In genomic region chr9:21497050-21497542, GRCm38 (mm10) we compare ENCODE assay signal across 9 mouse cellular contexts. TPM values are rescaled to one million over a fixed set of nuclear protein-coding genes. Genes with fewer than 3 reads are reported as not detected.
DNase-seq lines count a peak whose midpoint lies in the region; ATAC-seq and TF ChIP-seq lines count a peak whose summit lies in the region.
"Had no signal": no experiment of that assay in that cellular context is flagged by ENCODE, and none has a peak within 500 bp of the region (broad histone marks: within the 10 kb centered on the region; RNA-seq: fewer than 3 reads in every experiment).

No protein-coding gene starts in this region.

- H3K4me2 ChIP-seq in hindbrain, embryonic 11.5 days (replicated peaks; ENCODE audit: low read depth, low read length), result no peak overlapping the region
- no peak overlapping the region for H3K4me2 ChIP-seq in hindbrain, postnatal 0 days (ENCODE audit: low read depth, low read length)
- H3K4me2 ChIP-seq: intestine, embryonic 15.5 days had no signal

- TF ChIP-seq EP300 in ES-Bruce4 (IDR thresholded peaks at IDR 0.05; ENCODE audit: insufficient read depth, low read depth, low read length), result no peak

- H3K9me3 ChIP-seq in hindbrain, embryonic 11.5 days (ENCODE audit: control insufficient read depth, low read length), result no peaks in the 10 kb centered on the region
- H3K9me3 ChIP-seq in hindbrain, postnatal 0 days (ENCODE audit: low read length), result no peaks in the 10 kb centered on the region
- no peaks in the 10 kb centered on the region for H3K9me3 ChIP-seq in ES-Bruce4 (replicated peaks; ENCODE audit: control insufficient read depth, insufficient read depth, low read length, poor library complexity, severe bottlenecking)
- H3K9me3 ChIP-seq in limb, embryonic 10.5 days (replicated peaks), result no peaks in the 10 kb centered on the region
- H3K9me3 ChIP-seq: intestine, embryonic 15.5 days had no signal

- H3K4me3 ChIP-seq in hindbrain, embryonic 11.5 days (ENCODE audit: low read depth, low read length), result no peak overlapping the region
- H3K4me3 ChIP-seq in hindbrain, postnatal 0 days (ENCODE audit: low read length), result no peak overlapping the region
- peak overlapping the region; percentile 15; the same call in 1 of the 2 replicates for H3K4me3 ChIP-seq in ES-Bruce4 (ENCODE audit: low read depth, low read length)
- peak overlapping the region; percentile 49 for H3K4me3 ChIP-seq in limb, embryonic 10.5 days
- H3K4me3 ChIP-seq: intestine, embryonic 15.5 days had no signal

- H3K9ac ChIP-seq in hindbrain, embryonic 11.5 days (ENCODE audit: low read depth, low read length), result no peak overlapping the region
- no peak overlapping the region for H3K9ac ChIP-seq in hindbrain, postnatal 0 days (replicated peaks; ENCODE audit: low read length)
- no peak overlapping the region for H3K9ac ChIP-seq in ES-Bruce4 (ENCODE audit: low read depth, poor library complexity, severe bottlenecking)
- H3K9ac ChIP-seq: intestine, embryonic 15.5 days had no signal

- H3K4me1 ChIP-seq in hindbrain, embryonic 11.5 days (replicated peaks; ENCODE audit: control insufficient read depth, insufficient read depth, low read length), result no peaks in the 10 kb centered on the region
- no peaks in the 10 kb centered on the region for H3K4me1 ChIP-seq in hindbrain, postnatal 0 days (ENCODE audit: insufficient read depth, low read length)
- no peaks in the 10 kb centered on the region for H3K4me1 ChIP-seq in ES-Bruce4 (ENCODE audit: control insufficient read depth, insufficient read depth, low read length)
- peaks cover 52% of the 10 kb centered on the region for H3K4me1 ChIP-seq in limb, embryonic 10.5 days
- H3K4me1 ChIP-seq: intestine, embryonic 15.5 days had no signal

- TF ChIP-seq CTCF in hindbrain, postnatal 0 days (IDR thresholded peaks at IDR 0.05; ENCODE audit: low read depth), result no peak
- no peak for TF ChIP-seq CTCF in ES-Bruce4 (IDR thresholded peaks at IDR 0.05; ENCODE audit: low read depth, low read length)

- H3K27ac ChIP-seq in hindbrain, embryonic 11.5 days (ENCODE audit: low read depth, low read length), result peak overlapping the region; percentile 17; the same call in 1 of the 2 replicates
- no peak overlapping the region for H3K27ac ChIP-seq in hindbrain, postnatal 0 days
- no peak overlapping the region for H3K27ac ChIP-seq in ES-Bruce4 (ENCODE audit: insufficient read depth, low read length)
- H3K27ac ChIP-seq in limb, embryonic 10.5 days, result peak overlapping the region; percentile 92
- H3K27ac ChIP-seq: intestine, embryonic 15.5 days had no signal

- WGBS in hindbrain, embryonic 11.5 days, result 86% methylated on average over 16 of the region's 16 CpGs
- WGBS in hindbrain, postnatal 0 days, result 93% methylated on average over 16 of the region's 16 CpGs
- whole genome bisulfite sequencing in limb, embryonic 10.5 days, result 76% methylated on average over 16 of the region's 16 CpGs

- 0 out of 2 replicates have a peak, but pooled peaks cover 2% of the 10 kb centered on the region for H3K36me3 ChIP-seq in hindbrain, embryonic 11.5 days (ENCODE audit: control insufficient read depth, insufficient read depth, low read length)
- peaks cover 8% of the 10 kb centered on the region for H3K36me3 ChIP-seq in hindbrain, postnatal 0 days (ENCODE audit: insufficient read depth, low read length)
- no peaks in the 10 kb centered on the region; the same call in 1 of the 2 replicates for H3K36me3 ChIP-seq in ES-Bruce4 (ENCODE audit: control insufficient read depth, insufficient read depth, low read length, poor library complexity, severe bottlenecking)
- H3K36me3 ChIP-seq in limb, embryonic 10.5 days, result peaks cover 57% of the 10 kb centered on the region

- DNase-seq in hindbrain, embryonic 11.5 days (ENCODE audit: low spot score), result no peak
- no peak for DNase-seq in hindbrain, postnatal 0 days (ENCODE audit: low spot score)
- peak; percentile 78 for DNase-seq in adipocyte (ENCODE audit: low spot score)
- no peak for DNase-seq in limb, embryonic 10.5 days (ENCODE audit: low spot score)
- no peak for DNase-seq in spleen, postnatal 14 days (ENCODE audit: low spot score in 2 of 2)
- no peak for DNase-seq in ovary, postnatal 36 days (ENCODE audit: low spot score)
- DNase-seq: thymus, postnatal 36 days had no signal

- no peaks in the 10 kb centered on the region for H3K27me3 ChIP-seq in hindbrain, embryonic 11.5 days (ENCODE audit: control insufficient read depth, insufficient read depth, low read length)
- no peaks in the 10 kb centered on the region for H3K27me3 ChIP-seq in hindbrain, postnatal 0 days (ENCODE audit: insufficient read depth, low read length)
- H3K27me3 ChIP-seq in ES-Bruce4 (ENCODE audit: control insufficient read depth, insufficient read depth, low read length, poor library complexity, severe bottlenecking), result no peaks in the 10 kb centered on the region
- H3K27me3 ChIP-seq in limb, embryonic 10.5 days (ENCODE audit: low read depth, poor library complexity, severe bottlenecking), result no peaks in the 10 kb centered on the region
- H3K27me3 ChIP-seq: intestine, embryonic 15.5 days had no signal

- ATAC-seq in hindbrain, embryonic 11.5 days (ENCODE audit: low FRiP score), result no peak
- ATAC-seq in hindbrain, postnatal 0 days, result no peak

- TF ChIP-seq POLR2A in ES-Bruce4 (IDR thresholded peaks at IDR 0.05; ENCODE audit: insufficient read depth, low read length), result no peak

RNA-seq across cellular contexts. Expression of gene Tmed1, which starts 13.0 kb away (rescaled TPM):
- 59.1 and 66.0 TPM in 2 replicates for polyA plus RNA-seq in hindbrain, embryonic 11.5 days (2014; fragmentation: Nextera tagmentation; extraction: Ambion mirVana)
- 50.2 and 61.3 TPM in 2 replicates for total RNA-seq in hindbrain, postnatal 0 days (2014; rRNA removed)
- polyA plus RNA-seq in hindbrain, postnatal 0 days (2015; fragmentation: Nextera tagmentation; extraction: Ambion mirVana), result 59.2 and 65.8 TPM in 2 replicates
- polyA plus RNA-seq in ES-Bruce4 (2011; ENCODE audit: insufficient read depth, insufficient read length, low read depth, missing spikeins), result 28.0 and 29.2 TPM in 2 replicates
- 130 and 137 TPM in 2 replicates for polyA plus RNA-seq in limb, embryonic 10.5 days (2016; fragmentation: Nextera tagmentation; extraction: Ambion mirVana)

RNA-seq across cellular contexts. Expression of gene AB124611, which starts 28.9 kb away (rescaled TPM):
- 2.6 and 5.3 TPM in 2 replicates for polyA plus RNA-seq in hindbrain, embryonic 11.5 days (2014; fragmentation: Nextera tagmentation; extraction: Ambion mirVana)
- 1.2 and 2.2 TPM in 2 replicates for total RNA-seq in hindbrain, postnatal 0 days (2014; rRNA removed)
- polyA plus RNA-seq in hindbrain, postnatal 0 days (2015; fragmentation: Nextera tagmentation; extraction: Ambion mirVana), result 1.1 and 1.2 TPM in 2 replicates
- polyA plus RNA-seq in ES-Bruce4 (2011; ENCODE audit: insufficient read depth, insufficient read length, low read depth, missing spikeins), result not detected in 2 replicates
- 3.6 and 4.3 TPM in 2 replicates for polyA plus RNA-seq in limb, embryonic 10.5 days (2016; fragmentation: Nextera tagmentation; extraction: Ambion mirVana)

RNA-seq across cellular contexts. Expression of gene Carm1, which starts 49.6 kb away (rescaled TPM):
- polyA plus RNA-seq in hindbrain, embryonic 11.5 days (2014; fragmentation: Nextera tagmentation; extraction: Ambion mirVana), result 50.1 and 59.7 TPM in 2 replicates
- total RNA-seq in hindbrain, postnatal 0 days (2014; rRNA removed), result 84.9 and 92.7 TPM in 2 replicates
- 20.6 and 25.0 TPM in 2 replicates for polyA plus RNA-seq in hindbrain, postnatal 0 days (2015; fragmentation: Nextera tagmentation; extraction: Ambion mirVana)
- 112 and 122 TPM in 2 replicates for polyA plus RNA-seq in ES-Bruce4 (2011; ENCODE audit: insufficient read depth, insufficient read length, low read depth, missing spikeins)
- polyA plus RNA-seq in limb, embryonic 10.5 days (2016; fragmentation: Nextera tagmentation; extraction: Ambion mirVana), result 85.8 and 100 TPM in 2 replicates

Comparison
In these comparisons a context has a peak if more than half of its experiments do, and no peak if none do; other contexts are left out.
1. H3K27ac ChIP-seq: peak in hindbrain, embryonic 11.5 days (single experiment) and limb, embryonic 10.5 days (single experiment); none in hindbrain, postnatal 0 days (single experiment) and ES-Bruce4 (single experiment).
2. H3K4me3 ChIP-seq: peak in ES-Bruce4 (single experiment) and limb, embryonic 10.5 days (single experiment); none in hindbrain, embryonic 11.5 days (single experiment) and hindbrain, postnatal 0 days (single experiment).